Mouse (Mus musculus) ovary, postnatal 14 days (tissue): ENCODE data around the gene Sez6.

Experiments used
- DNase-seq: peaks from one replicate; pipeline ENCODE4 v3.0.0; 2022; ENCODE audit warnings: low spot score

Sez6 gene

GRCm38 (mm10) chr11:77906097-77906687 is 24.4 kb upstream of the Sez6 start:
- DNase-seq, result no peak

GRCm38 (mm10) chr11:77906747-77907174 is 23.8 kb upstream of the Sez6 start:
- DNase-seq, result no peak

GRCm38 (mm10) chr11:77908468-77908867 is 22.1 kb upstream of the Sez6 start:
- DNase-seq, result no peak

GRCm38 (mm10) chr11:77909376-77909775 is 21.2 kb upstream of the Sez6 start:
- DNase-seq, result no peak

GRCm38 (mm10) chr11:77909776-77910175 is 20.8 kb upstream of the Sez6 start:
- DNase-seq, result no peak

GRCm38 (mm10) chr11:77913505-77913904 is 17.1 kb upstream of the Sez6 start:
- no peak for DNase-seq

- DNase-seq, result no peak
Measured at GRCm38 (mm10) chr11:77914598-77915260, 15.9 kb upstream of the Sez6 start.

- DNase-seq, result no peak
Measured at GRCm38 (mm10) chr11:77916741-77917140, 13.9 kb upstream of the Sez6 start.

- DNase-seq, result no peak
Measured at GRCm38 (mm10) chr11:77917166-77917565, 13.4 kb upstream of the Sez6 start.

GRCm38 (mm10) chr11:77923285-77923684 is 7.3 kb upstream of the Sez6 start:
- no peak for DNase-seq

- no peak for DNase-seq
Measured at GRCm38 (mm10) chr11:77925836-77926657, 4.6 kb upstream of the Sez6 start.

- no peak for DNase-seq
Measured at GRCm38 (mm10) chr11:77926666-77927065, 3.9 kb upstream of the Sez6 start.

GRCm38 (mm10) chr11:77927837-77928236 is 2.8 kb upstream of the Sez6 start:
- no peak for DNase-seq

- DNase-seq, result no peak
Measured at GRCm38 (mm10) chr11:77931541-77932433, 1.2 kb downstream of the Sez6 start.

- DNase-seq, result no peak
Measured at GRCm38 (mm10) chr11:77932576-77932975, 2.0 kb downstream of the Sez6 start.

GRCm38 (mm10) chr11:77934111-77934521 is 3.5 kb downstream of the Sez6 start:
- DNase-seq, result no peak

- DNase-seq, result no peak
Measured at GRCm38 (mm10) chr11:77934568-77935311, 4.1 kb downstream of the Sez6 start.

GRCm38 (mm10) chr11:77936846-77937245 is 6.2 kb downstream of the Sez6 start:
- no peak for DNase-seq

GRCm38 (mm10) chr11:77937649-77938410 is 7.2 kb downstream of the Sez6 start:
- no peak for DNase-seq

GRCm38 (mm10) chr11:77942230-77942629 is 11.6 kb downstream of the Sez6 start:
- no peak for DNase-seq

GRCm38 (mm10) chr11:77947860-77948259 is 17.3 kb downstream of the Sez6 start:
- no peak for DNase-seq
